Mouse (Mus musculus) limb, embryonic 14.5 days (tissue): ENCODE data around the gene Cbln3. TPM values are rescaled to one million over a fixed set of nuclear protein-coding genes. Genes with fewer than 3 reads are reported as not detected.

Experiments
- ATAC-seq: fragments of 200-750 bp; cut with Nextera tagmentation; 2 replicates; pipeline ENCODE4 v1.8.0; 2017; ENCODE audit warnings: low read depth, moderate number of reproducible peaks, moderate TSS enrichment; ENCODE audit not compliant: low FRiP score
- DNase-seq: peaks from one replicate; pipeline ENCODE4 v3.0.0-alpha.2; 2015; ENCODE audit warnings: low spot score
- H3K27ac ChIP-seq: fragments of 300-500 bp; sonication (generic); replicated peaks from 2 replicates; pipeline ENCODE4 v1.5.1; 2014; ENCODE audit warnings: low read depth, mild to moderate bottlenecking, low read length, moderate library complexity, mixed read lengths
- H3K27me3 ChIP-seq: fragments of 300-500 bp; sonication (generic); 2 replicates; pipeline ENCODE4 v1.6.1; 2014; ENCODE audit warnings: low read length, mixed read lengths; ENCODE audit not compliant: control insufficient read depth, insufficient read depth
- H3K36me3 ChIP-seq: fragments of 300-500 bp; sonication (generic); 2 replicates; pipeline ENCODE4 v1.6.1; 2014; ENCODE audit warnings: mild to moderate bottlenecking, low read length, moderate library complexity, mixed read lengths; ENCODE audit not compliant: control insufficient read depth, insufficient read depth
- H3K4me1 ChIP-seq: fragments of 300-500 bp; sonication (generic); 2 replicates; pipeline ENCODE4 v1.6.1; 2014; ENCODE audit warnings: antibody characterized with exemption, low read length, mixed read lengths; ENCODE audit not compliant: control insufficient read depth, insufficient read depth
- H3K4me2 ChIP-seq: fragments of 300-500 bp; sonication (generic); replicated peaks from 2 replicates; pipeline ENCODE4 v1.6.1; 2014; ENCODE audit warnings: low read depth, mild to moderate bottlenecking, low read length, moderate library complexity; ENCODE audit not compliant: severe bottlenecking
- H3K4me3 ChIP-seq: fragments of 300-500 bp; sonication (generic); replicated peaks from 2 replicates; pipeline ENCODE4 v1.5.1; 2014; ENCODE audit warnings: low read length
- H3K9ac ChIP-seq: fragments of 300-500 bp; sonication (generic); 2 replicates; pipeline ENCODE4 v1.6.1; 2014; ENCODE audit warnings: mild to moderate bottlenecking, low read depth, low read length, moderate library complexity; ENCODE audit not compliant: severe bottlenecking
- H3K9me3 ChIP-seq: fragments of 300-500 bp; sonication (generic); 2 replicates; pipeline ENCODE4 v1.6.1; 2016; ENCODE audit warnings: low read length; ENCODE audit not compliant: control insufficient read depth
- POLR2A ChIP-seq: fragments of 200-500 bp; IDR thresholded peaks from 2 replicates; pipeline ENCODE4 v1.8.0; 2012; ENCODE audit warnings: inconsistent platforms, mild to moderate bottlenecking, moderate library complexity, borderline replicate concordance; ENCODE audit not compliant: insufficient read depth, insufficient read length; ENCODE audit errors: extremely low read depth
- WGBS: fragments of 180-500 bp; shearing (Covaris S2); extraction: QIAGEN DNeasy Blood & Tissue Kit; methylation state at CpG from one replicate; pipeline ENCODE4 v1.1.7; 2014; 5-methylcytosine and 5-hydroxymethylcytosine counted together
- polyA plus RNA-seq, 2 experiments: library from polyadenylated mRNA; depleted of rRNA in 1 of 2; stranded (reverse) in 1 of 2; unstranded in 1 of 2; fragments of >200 nt; fragmentation: Nextera tagmentation in 1 of 2; extraction: Ambion mirVana in 1 of 2; gene quantifications; 2 replicates each; pipeline versions ENCODE4 v1.2.1 to v1.2.3; 2012 to 2014

Gene Cbln3
- polyA plus RNA-seq, 2 experiments, result 0.54 to 1.0 TPM

DNA sequence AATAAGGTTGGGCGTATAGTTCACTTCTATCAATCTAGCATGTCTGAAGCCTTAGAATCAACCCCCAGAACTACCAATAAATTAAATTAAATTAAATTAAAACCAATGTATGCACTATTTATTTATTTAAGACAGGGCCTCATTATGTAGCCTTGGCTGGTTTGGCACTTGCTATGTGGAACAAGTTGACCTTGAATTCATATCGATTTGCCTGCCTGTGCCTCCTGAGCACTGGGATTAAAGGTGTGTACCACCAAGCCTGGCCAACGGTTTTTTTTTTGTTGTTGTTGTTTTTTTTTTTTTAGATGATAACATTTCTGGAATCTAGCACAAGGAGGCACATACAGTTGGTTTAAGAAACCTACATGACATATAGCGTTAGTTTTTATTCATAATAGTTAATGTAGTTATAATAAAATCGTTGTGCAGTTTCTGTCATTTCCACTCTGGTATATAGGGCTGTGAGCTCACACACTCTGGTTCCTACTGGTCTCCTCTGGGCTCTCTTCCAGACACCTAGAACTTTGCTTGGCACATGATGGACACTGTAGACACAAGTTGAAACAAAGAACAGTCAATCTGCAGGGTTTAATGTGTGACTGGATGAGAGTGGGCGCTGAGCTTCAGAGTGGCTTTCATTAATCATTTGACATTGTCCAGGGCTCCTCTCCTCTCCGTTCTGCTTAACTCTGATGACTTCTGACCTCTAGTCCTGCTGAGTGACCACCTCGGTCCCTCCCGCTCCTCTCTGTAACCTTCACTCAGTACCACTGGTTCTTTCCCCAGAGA lies 38.5 kb downstream of the Cbln3 start:
- WGBS, result 63% methylated on average over 9 of the region's 9 CpGs
- TF ChIP-seq POLR2A, result no peak
- no peaks in the 10 kb centered on the region for H3K36me3 ChIP-seq
- no peaks in the 10 kb centered on the region for H3K9me3 ChIP-seq
- H3K4me3 ChIP-seq, result no peak overlapping the region
- no peak overlapping the region for H3K4me2 ChIP-seq
- no peak overlapping the region for H3K27ac ChIP-seq
- DNase-seq (no peak), ATAC-seq (no peak)
- no peak overlapping the region for H3K9ac ChIP-seq
- H3K4me1 ChIP-seq, result no peaks in the 10 kb centered on the region; the same call in 1 of the 2 replicates
- no peaks in the 10 kb centered on the region for H3K27me3 ChIP-seq

DNA sequence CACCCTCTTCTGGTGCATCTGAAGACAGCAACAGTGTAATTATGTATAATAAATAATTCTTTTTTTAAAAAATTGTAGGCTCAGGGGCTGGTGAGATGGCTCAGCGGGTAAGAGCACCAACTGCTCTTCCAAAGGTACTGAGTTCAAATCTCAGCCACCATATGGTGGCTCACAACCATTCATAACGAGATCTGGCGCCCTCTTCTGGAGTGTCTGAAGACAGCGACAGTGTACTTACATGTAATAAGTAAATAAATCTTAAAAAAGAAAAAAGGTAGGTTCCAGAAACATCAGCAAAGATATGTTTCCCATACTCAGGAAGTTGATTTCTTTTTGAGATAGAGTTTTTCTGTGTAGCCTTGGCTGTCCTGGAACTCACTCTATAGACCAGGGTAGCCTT lies 41.4 kb downstream of the Cbln3 start:
- Histone ChIP-seq H3K4me2 (no peak overlapping the region), H3K36me3 (no peaks in the 10 kb centered on the region), H3K9ac (no peak overlapping the region), H3K4me1 (no peaks in the 10 kb centered on the region), H3K4me3 (no peak overlapping the region), H3K27ac (no peak overlapping the region), H3K9me3 (no peaks in the 10 kb centered on the region), H3K27me3 (no peaks in the 10 kb centered on the region)
- no peak for TF ChIP-seq POLR2A
- DNase-seq, result no peak
- no peak for ATAC-seq
- 74% methylated on average over 4 of the region's 4 CpGs for WGBS

DNA sequence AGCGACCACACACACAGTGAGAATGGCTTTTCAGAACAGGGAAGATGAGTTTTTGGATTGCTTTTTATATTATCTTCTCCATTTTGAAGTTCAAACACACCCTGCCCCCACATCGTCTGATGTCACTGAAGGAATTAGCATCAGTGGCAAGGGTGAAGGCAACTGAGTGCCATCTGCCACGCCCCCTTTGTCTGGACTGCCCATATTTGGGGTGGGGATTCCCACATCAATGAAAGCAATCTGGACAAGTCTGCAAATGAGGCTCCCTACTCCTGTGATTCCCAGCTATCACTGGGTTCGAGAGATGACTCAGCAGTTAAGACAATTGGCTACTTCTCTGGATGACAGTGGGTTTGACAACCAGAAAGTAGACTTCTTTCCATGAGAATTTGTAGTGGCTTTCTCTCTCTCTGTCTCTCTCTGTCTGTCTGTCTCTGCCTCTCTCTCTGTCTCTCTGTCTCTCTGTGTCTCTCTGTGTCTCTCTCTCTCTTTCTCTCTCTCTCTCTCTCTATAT lies 43.3 kb downstream of the Cbln3 start:
- Histone ChIP-seq H3K4me3 (no peak overlapping the region), H3K9ac (no peak overlapping the region), H3K4me2 (no peak overlapping the region), H3K27ac (no peak overlapping the region), H3K4me1 (no peaks in the 10 kb centered on the region), H3K27me3 (no peaks in the 10 kb centered on the region), H3K9me3 (no peaks in the 10 kb centered on the region), H3K36me3 (no peaks in the 10 kb centered on the region)
- DNase-seq, result no peak
- TF ChIP-seq POLR2A, result no peak
- no peak for ATAC-seq
- WGBS, result 64% methylated on average over 4 of the region's 4 CpGs

DNA sequence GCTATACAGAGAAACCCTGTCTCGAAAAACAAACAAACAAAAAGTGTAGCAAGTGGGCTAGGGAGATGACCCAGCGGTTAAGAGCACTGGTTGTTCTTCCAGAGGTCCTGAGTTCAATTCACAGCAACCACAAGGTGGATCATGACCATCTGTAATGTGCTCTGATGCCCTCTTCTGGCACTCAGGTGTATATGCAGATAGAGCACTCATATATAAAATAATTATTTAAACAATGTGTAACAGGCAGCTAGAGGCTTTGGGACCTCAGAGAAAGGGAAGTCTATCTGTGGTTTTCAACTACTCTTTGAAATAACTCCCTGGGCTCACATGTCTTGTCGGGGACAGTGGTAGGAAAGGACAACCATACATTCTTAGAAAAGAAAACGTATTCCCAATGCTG lies 45.5 kb downstream of the Cbln3 start:
- TF ChIP-seq POLR2A, result no peak
- 89% methylated on average over 4 of the region's 4 CpGs for WGBS
- Histone ChIP-seq H3K9ac (no peak overlapping the region), H3K36me3 (0 out of 2 replicates have a peak, but pooled peaks cover 8% of the 10 kb centered on the region), H3K4me1 (peaks cover 11% of the 10 kb centered on the region), H3K4me2 (no peak overlapping the region), H3K27me3 (no peaks in the 10 kb centered on the region), H3K9me3 (no peaks in the 10 kb centered on the region), H3K27ac (no peak overlapping the region), H3K4me3 (no peak overlapping the region)
- DNase-seq, result no peak
- no peak for ATAC-seq

GRCm38 (mm10) chr14:55838312-55838711 lies 45.9 kb downstream of the Cbln3 start:
- H3K4me3 ChIP-seq, result no peak overlapping the region
- H3K27me3 ChIP-seq, result no peaks in the 10 kb centered on the region
- DNase-seq (no peak), ATAC-seq (no peak)
- H3K36me3 ChIP-seq, result peaks cover 12% of the 10 kb centered on the region; the same call in 1 of the 2 replicates
- H3K4me1 ChIP-seq, result peaks cover 11% of the 10 kb centered on the region
- no peak for TF ChIP-seq POLR2A
- no peak overlapping the region for H3K9ac ChIP-seq
- H3K9me3 ChIP-seq, result no peaks in the 10 kb centered on the region
- 80% methylated on average over 5 of the region's 5 CpGs for WGBS
- no peak overlapping the region for H3K4me2 ChIP-seq
- H3K27ac ChIP-seq, result no peak overlapping the region
